Comparison of ENCODE assay signal across 17 mouse cellular contexts in the genomic region with DNA sequence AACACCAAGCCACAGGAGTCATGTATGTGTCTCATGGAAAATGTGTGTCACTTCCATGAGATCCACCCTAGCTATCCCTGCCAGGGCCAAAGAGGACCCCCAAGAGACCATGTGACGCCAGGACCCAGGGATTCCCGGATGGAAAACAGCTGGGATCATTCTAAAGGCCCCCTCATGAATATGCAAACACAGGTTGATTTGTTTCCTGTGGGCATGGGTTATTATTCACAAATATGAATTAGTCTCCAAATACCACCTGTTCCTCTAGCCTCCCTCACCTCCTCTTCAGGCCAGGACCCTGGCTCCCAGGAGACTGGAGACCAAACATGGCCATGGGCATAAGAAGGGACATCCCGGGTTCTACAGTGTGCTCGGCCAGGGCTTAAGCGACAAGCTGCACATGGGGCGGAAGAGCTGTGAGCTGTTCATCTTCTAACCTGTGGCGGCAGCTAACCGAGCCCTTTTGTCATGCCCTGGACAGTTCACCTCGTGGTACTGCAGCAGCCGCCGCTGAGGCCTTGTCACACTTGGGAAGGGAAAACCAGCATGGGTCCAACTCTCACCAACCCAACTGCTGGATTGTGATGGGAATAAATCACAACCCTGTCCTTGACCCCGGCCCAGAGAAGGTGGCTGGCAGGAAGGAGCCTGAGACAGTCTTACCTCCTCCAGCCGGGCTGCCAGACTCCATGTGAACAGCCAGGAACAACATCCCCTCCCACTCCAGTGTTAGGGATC. TPM values are rescaled to one million over a fixed set of nuclear protein-coding genes. Genes with fewer than 3 reads are reported as not detected.
A peak's percentile ranks its signal among the peaks of the same experiment; 100 is the strongest.
DNase-seq lines count a peak whose midpoint lies in the region; ATAC-seq and TF ChIP-seq lines count a peak whose summit lies in the region.
"Had no signal": no experiment of that assay in that cellular context is flagged by ENCODE, and none has a peak within 500 bp of the region (broad histone marks: within the 10 kb centered on the region; RNA-seq: fewer than 3 reads in every experiment).

No protein-coding gene starts in this region.

- no peak overlapping the region for H3K4me3 ChIP-seq in heart, postnatal 0 days (ENCODE audit: low read depth, low read length)
- H3K4me3 ChIP-seq in lung, postnatal 0 days (ENCODE audit: low read depth, low read length): no peak overlapping the region
- H3K4me3 ChIP-seq in embryonic facial prominence, embryonic 14.5 days (ENCODE audit: low read depth, low read length): no peak overlapping the region
- H3K4me3 ChIP-seq: liver, embryonic 13.5 days; myocyte; stomach, embryonic 15.5 days had no signal

- 74% methylated on average over 13 of the region's 13 CpGs for WGBS in heart, postnatal 0 days
- WGBS in lung, postnatal 0 days: 67% methylated on average over 13 of the region's 13 CpGs
- 71% methylated on average over 13 of the region's 13 CpGs for WGBS in embryonic facial prominence, embryonic 14.5 days

- no peaks in the 10 kb centered on the region for H3K27me3 ChIP-seq in heart, postnatal 0 days (ENCODE audit: control insufficient read depth, insufficient read depth, low read length)
- no peaks in the 10 kb centered on the region for H3K27me3 ChIP-seq in lung, postnatal 0 days (replicated peaks; ENCODE audit: insufficient read depth, low read length)
- no peaks in the 10 kb centered on the region for H3K27me3 ChIP-seq in embryonic facial prominence, embryonic 14.5 days (replicated peaks; ENCODE audit: control insufficient read depth, insufficient read depth, low read length)
- H3K27me3 ChIP-seq: liver, embryonic 13.5 days; stomach, embryonic 15.5 days had no signal

- no peaks in the 10 kb centered on the region for H3K36me3 ChIP-seq in heart, postnatal 0 days (replicated peaks; ENCODE audit: control insufficient read depth, insufficient read depth, low read length)
- H3K36me3 ChIP-seq in lung, postnatal 0 days (ENCODE audit: insufficient read depth, low read length): no peaks in the 10 kb centered on the region
- H3K36me3 ChIP-seq in embryonic facial prominence, embryonic 14.5 days (ENCODE audit: control insufficient read depth, insufficient read depth, low read length): peaks cover 54% of the 10 kb centered on the region
- H3K36me3 ChIP-seq: liver, embryonic 13.5 days had no signal

- no peak overlapping the region for H3K4me2 ChIP-seq in heart, postnatal 0 days (ENCODE audit: low read depth, low read length)
- H3K4me2 ChIP-seq in lung, postnatal 0 days (replicated peaks; ENCODE audit: low read depth, low read length): no peak overlapping the region
- no peak overlapping the region for H3K4me2 ChIP-seq in embryonic facial prominence, embryonic 14.5 days (ENCODE audit: low read depth, low read length)
- H3K4me2 ChIP-seq: liver, embryonic 13.5 days; stomach, embryonic 15.5 days had no signal

- H3K9me3 ChIP-seq in heart, postnatal 0 days (replicated peaks; ENCODE audit: control insufficient read depth, low read length): no peaks in the 10 kb centered on the region
- H3K9me3 ChIP-seq in lung, postnatal 0 days (ENCODE audit: low read length): no peaks in the 10 kb centered on the region
- H3K9me3 ChIP-seq in embryonic facial prominence, embryonic 14.5 days (ENCODE audit: control insufficient read depth, low read length): no peaks in the 10 kb centered on the region
- H3K9me3 ChIP-seq: liver, embryonic 13.5 days; stomach, embryonic 15.5 days had no signal

- H3K9ac ChIP-seq in heart, postnatal 0 days (replicated peaks; ENCODE audit: low read depth, low read length): no peak overlapping the region
- H3K9ac ChIP-seq in lung, postnatal 0 days (replicated peaks; ENCODE audit: low read depth): no peak overlapping the region
- peak overlapping the region; percentile 11 for H3K9ac ChIP-seq in embryonic facial prominence, embryonic 14.5 days (ENCODE audit: low read depth, low read length)
- H3K9ac ChIP-seq: liver, embryonic 13.5 days; stomach, embryonic 15.5 days had no signal

- no peak for TF ChIP-seq EP300 in heart, postnatal 0 days (IDR thresholded peaks at IDR 0.05; ENCODE audit: low read depth)
- no peak for TF ChIP-seq EP300 in lung, postnatal 0 days (IDR thresholded peaks at IDR 0.05)

- peak; percentile 48 for DNase-seq in adrenal gland, postnatal 14 days
- no peak for DNase-seq in adrenal gland, postnatal 4 days (ENCODE audit: low spot score in 2 of 2)
- no peak for DNase-seq in heart, postnatal 0 days (ENCODE audit: low spot score)
- DNase-seq in heart, adult 8-10 months (ENCODE audit: low spot score): no peak
- DNase-seq in lung, postnatal 0 days (ENCODE audit: low spot score): no peak
- no peak for DNase-seq in lung, adult 18-20 months
- no peak for DNase-seq in embryonic facial prominence, embryonic 14.5 days (ENCODE audit: low spot score)
- no peak for DNase-seq in cerebellum, adult 9-11 months
- DNase-seq: cerebellum, postnatal 14 days; kidney, postnatal 25 days; liver, embryonic 13.5 days; spleen, adult 18-20 months; thymus, postnatal 4 days had no signal

- TF ChIP-seq CTCF in heart, postnatal 0 days (IDR thresholded peaks at IDR 0.05; ENCODE audit: low read depth): no peak
- no peak for TF ChIP-seq CTCF in lung, postnatal 0 days (IDR thresholded peaks at IDR 0.05)

- peak overlapping the region; percentile 25; the same call in 1 of the 2 replicates for H3K27ac ChIP-seq in heart, postnatal 0 days (ENCODE audit: low read depth)
- peak overlapping the region; percentile 52 for H3K27ac ChIP-seq in lung, postnatal 0 days (ENCODE audit: low read length)
- H3K27ac ChIP-seq in embryonic facial prominence, embryonic 14.5 days (replicated peaks; ENCODE audit: low read depth, low read length): no peak overlapping the region
- H3K27ac ChIP-seq: liver, embryonic 13.5 days had no signal

- H3K4me1 ChIP-seq in heart, postnatal 0 days (ENCODE audit: control insufficient read depth, insufficient read depth): peaks cover 7% of the 10 kb centered on the region; the same call in 1 of the 2 replicates
- H3K4me1 ChIP-seq in lung, postnatal 0 days (ENCODE audit: insufficient read depth, low read depth, low read length): peaks cover 14% of the 10 kb centered on the region; the same call in 1 of the 2 replicates
- peaks cover 27% of the 10 kb centered on the region for H3K4me1 ChIP-seq in embryonic facial prominence, embryonic 14.5 days (ENCODE audit: control insufficient read depth, insufficient read depth, low read length)

- ATAC-seq in heart, postnatal 0 days (ENCODE audit: insufficient read depth, low read depth): peak; percentile 34; the same call in 1 of the 2 replicates
- ATAC-seq in lung, postnatal 0 days: no peak
- no peak for ATAC-seq in embryonic facial prominence, embryonic 14.5 days (ENCODE audit: low read depth)
- ATAC-seq: inflammation-experienced regulatory T-cells, adult 6 months had no signal

RNA-seq across cellular contexts. Expression of gene Ptprf, which starts 9.6 kb away (rescaled TPM):
- total RNA-seq in adrenal gland, postnatal 14 days (2021): 63.5 and 64.3 TPM in 2 replicates
- total RNA-seq in adrenal gland, postnatal 4 days (2021): 100 to 1,000 TPM; 102 to 120 TPM
- total RNA-seq in heart, postnatal 0 days (2014; rRNA removed; ENCODE audit: low replicate concordance): 33.7 and 40.8 TPM in 2 replicates
- 5.2 and 5.9 TPM in 2 replicates for polyA plus RNA-seq in heart, postnatal 0 days (2015; fragmentation: Nextera tagmentation; extraction: Ambion mirVana)
- total RNA-seq in heart, adult 8-10 months (2022): 1 to 10 TPM; 3.6 to 6.8 (median 4.6) TPM
- 65.1 and 85.0 TPM in 2 replicates for polyA plus RNA-seq in lung, postnatal 0 days (2015; fragmentation: Nextera tagmentation; extraction: Ambion mirVana)
- 59.8 and 66.8 TPM in 2 replicates for polyA plus RNA-seq in embryonic facial prominence, embryonic 14.5 days (2014; fragmentation: Nextera tagmentation; extraction: Ambion mirVana)
- total RNA-seq: granulocyte monocyte progenitor cell, adult 5-6 weeks had no signal
